Mouse (Mus musculus) liver, embryonic 14.5 days (tissue): ENCODE data around the gene Ddah1. TPM values are rescaled to one million over a fixed set of nuclear protein-coding genes. Genes with fewer than 3 reads are reported as not detected.

Experiments
- ATAC-seq: fragments of 200-750 bp; cut with Nextera tagmentation; 2 replicates; pipeline ENCODE4 v1.8.0; 2017; ENCODE audit warnings: moderate number of reproducible peaks, mild to moderate bottlenecking, moderate library complexity; ENCODE audit not compliant: insufficient read depth
- DNase-seq, 3 experiments: peaks; one replicate each; pipeline ENCODE4 v3.0.0-alpha.2; 2012 to 2013; ENCODE audit warnings: low read depth in 3 of 3, low spot score in 3 of 3
- H3K27ac ChIP-seq: fragments of 300-500 bp; sonication (generic); 2 replicates; pipeline ENCODE4 v1.5.1; 2014; ENCODE audit warnings: moderate library complexity, mild to moderate bottlenecking, control low read depth, inconsistent platforms
- H3K27me3 ChIP-seq: fragments of 300-500 bp; sonication (generic); 2 replicates; pipeline ENCODE4 v1.6.1; 2014; ENCODE audit warnings: mild to moderate bottlenecking, low read length, moderate library complexity; ENCODE audit not compliant: control insufficient read depth, insufficient read depth
- H3K36me3 ChIP-seq: fragments of 300-500 bp; sonication (generic); replicated peaks from 2 replicates; pipeline ENCODE4 v1.6.1; 2014; ENCODE audit warnings: low read depth; ENCODE audit not compliant: control insufficient read depth, insufficient read depth
- H3K4me1 ChIP-seq, 2 experiments: fragments of 200-500 bp in 1 of 2; fragments of 300-500 bp in 1 of 2; sonication (generic) in 1 of 2; replicated peaks; 2 replicates each; pipeline ENCODE4 v1.6.1; 2012 to 2014; ENCODE audit warnings: antibody characterized with exemption in 1 of 2, inconsistent platforms in 1 of 2, low read length in 1 of 2; ENCODE audit not compliant: control insufficient read depth in 2 of 2, insufficient read depth in 2 of 2
- H3K4me2 ChIP-seq: fragments of 300-500 bp; sonication (generic); 2 replicates; pipeline ENCODE4 v1.6.1; 2014; ENCODE audit warnings: low read depth, mild to moderate bottlenecking, control low read depth, moderate library complexity
- H3K4me3 ChIP-seq, 2 experiments: fragments of 200-500 bp in 1 of 2; fragments of 300-500 bp in 1 of 2; sonication (generic) in 1 of 2; 2 replicates each; pipeline ENCODE4 v1.5.1; 2012 to 2014; ENCODE audit warnings: low read depth in 2 of 2, low read length in 2 of 2, mild to moderate bottlenecking in 2 of 2, control low read depth in 1 of 2, inconsistent platforms in 1 of 2, moderate library complexity in 1 of 2; ENCODE audit not compliant: insufficient read depth in 1 of 2
- H3K9ac ChIP-seq: fragments of 300-500 bp; sonication (generic); replicated peaks from 2 replicates; pipeline ENCODE4 v1.6.1; 2014; ENCODE audit warnings: mild to moderate bottlenecking, control low read depth, moderate library complexity
- H3K9me3 ChIP-seq: fragments of 300-500 bp; sonication (generic); 2 replicates; pipeline ENCODE4 v1.6.1; 2016; ENCODE audit warnings: low read length, mixed read lengths; ENCODE audit not compliant: control insufficient read depth
- CTCF ChIP-seq: IDR thresholded peaks from 2 replicates; pipeline ENCODE4 v1.5.1; 2016; ENCODE audit warnings: antibody characterized with exemption, low read depth, control low read depth
- EP300 ChIP-seq: IDR thresholded peaks from 2 replicates; pipeline ENCODE4 v1.6.1; 2016; ENCODE audit warnings: antibody characterized with exemption, low read depth
- whole genome bisulfite sequencing: fragments of 180-500 bp; shearing (Covaris S2); extraction: QIAGEN DNeasy Blood & Tissue Kit; methylation state at CpG from one replicate; pipeline ENCODE4 v1.1.7; 2014; ENCODE audit not compliant: insufficient replicate concordance; 5-methylcytosine and 5-hydroxymethylcytosine counted together
- polyA plus RNA-seq, 2 experiments: library from polyadenylated mRNA; depleted of rRNA in 1 of 2; stranded (reverse) in 1 of 2; unstranded in 1 of 2; fragments of >200 nt; fragmentation: Nextera tagmentation in 1 of 2; extraction: Ambion mirVana in 1 of 2; gene quantifications; 2 replicates each; pipeline versions ENCODE4 v1.2.1 to v1.2.3; 2012 to 2014

Ddah1 gene
- polyA plus RNA-seq, 2 experiments, result 15.6 to 32.1 TPM

- no peaks in the 10 kb centered on the region for H3K4me1 ChIP-seq
- DNase-seq (no peak), ATAC-seq (no peak)
- no peak overlapping the region for H3K4me3 ChIP-seq
- H3K27me3 ChIP-seq, result no peaks in the 10 kb centered on the region
- no peaks in the 10 kb centered on the region for H3K36me3 ChIP-seq
- H3K9me3 ChIP-seq, result no peaks in the 10 kb centered on the region
- no peak overlapping the region for H3K4me2 ChIP-seq
- H3K27ac ChIP-seq, result no peak overlapping the region
- no peak overlapping the region for H3K9ac ChIP-seq
- TF ChIP-seq EP300 (no peak), CTCF (no peak)
- 65% methylated on average over 12 of the region's 12 CpGs for WGBS
Observed at GRCm38 (mm10) chr3:145894131-145894530, 135.7 kb downstream of the Ddah1 start.

GRCm38 (mm10) chr3:145897749-145898148 lies 139.3 kb downstream of the Ddah1 start:
- Histone ChIP-seq H3K36me3 (no peaks in the 10 kb centered on the region), H3K27me3 (no peaks in the 10 kb centered on the region), H3K27ac (no peak overlapping the region), H3K9me3 (no peaks in the 10 kb centered on the region), H3K4me3 (no peak overlapping the region), H3K9ac (no peak overlapping the region), H3K4me2 (no peak overlapping the region), H3K4me1 (no peaks in the 10 kb centered on the region)
- DNase-seq (no peak), ATAC-seq (no peak)
- WGBS, result 75% methylated on average over 11 of the region's 11 CpGs
- TF ChIP-seq EP300 (no peak), CTCF (no peak)

- no peak overlapping the region for H3K4me3 ChIP-seq
- no peak overlapping the region for H3K9ac ChIP-seq
- H3K4me2 ChIP-seq, result no peak overlapping the region
- no peaks in the 10 kb centered on the region for H3K4me1 ChIP-seq
- H3K9me3 ChIP-seq, result no peaks in the 10 kb centered on the region
- H3K36me3 ChIP-seq, result no peaks in the 10 kb centered on the region
- DNase-seq, result no peak
- H3K27ac ChIP-seq, result no peak overlapping the region
- ATAC-seq, result no peak
- H3K27me3 ChIP-seq, result no peaks in the 10 kb centered on the region
- 72% methylated on average over 8 of the region's 8 CpGs for WGBS
- TF ChIP-seq CTCF (no peak), EP300 (no peak)
Observed at GRCm38 (mm10) chr3:145899832-145900231, 141.4 kb downstream of the Ddah1 start.

- WGBS, result 77% methylated on average over 8 of the region's 8 CpGs
- no peaks in the 10 kb centered on the region for H3K36me3 ChIP-seq
- H3K27me3 ChIP-seq, result no peaks in the 10 kb centered on the region
- H3K4me1 ChIP-seq, result no peaks in the 10 kb centered on the region
- H3K9ac ChIP-seq, result no peak overlapping the region
- ATAC-seq (no peak), DNase-seq (no peak)
- TF ChIP-seq CTCF, result no peak
- no peak for TF ChIP-seq EP300
- H3K4me3 ChIP-seq, result no peak overlapping the region
- no peak overlapping the region for H3K4me2 ChIP-seq
- no peak overlapping the region for H3K27ac ChIP-seq
- H3K9me3 ChIP-seq, result no peaks in the 10 kb centered on the region
Observed at GRCm38 (mm10) chr3:145903530-145903929, 145.1 kb downstream of the Ddah1 start.

- Histone ChIP-seq H3K4me2 (no peak overlapping the region), H3K9ac (no peak overlapping the region), H3K4me3 (no peak overlapping the region), H3K27me3 (no peaks in the 10 kb centered on the region), H3K9me3 (no peaks in the 10 kb centered on the region), H3K36me3 (no peaks in the 10 kb centered on the region), H3K27ac (no peak overlapping the region), H3K4me1 (no peaks in the 10 kb centered on the region)
- WGBS, result 39% methylated on average over 22 of the region's 22 CpGs
- ATAC-seq, result no peak
- peak in 1 of 3 experiments; percentile 20 for DNase-seq
- no peak for TF ChIP-seq EP300
- peak; percentile 71 for TF ChIP-seq CTCF
Observed at GRCm38 (mm10) chr3:145904850-145905776, 146.6 kb downstream of the Ddah1 start.
